Mouse (Mus musculus) heart, adult 8-10 months (tissue): ENCODE measurements around the gene Krt24. TPM values are rescaled to one million over a fixed set of nuclear protein-coding genes. Genes with fewer than 3 reads are reported as not detected.

Source experiments
- DNase-seq: peaks from one replicate; pipeline ENCODE4 v3.0.0; 2022; ENCODE audit warnings: low spot score
- total RNA-seq, 4 experiments: library from RNA; stranded (reverse); gene quantifications; 2 replicates each; pipeline ENCODE4 v1.2.4; 2022

Gene Krt24
- not detected for total RNA-seq

DNA sequence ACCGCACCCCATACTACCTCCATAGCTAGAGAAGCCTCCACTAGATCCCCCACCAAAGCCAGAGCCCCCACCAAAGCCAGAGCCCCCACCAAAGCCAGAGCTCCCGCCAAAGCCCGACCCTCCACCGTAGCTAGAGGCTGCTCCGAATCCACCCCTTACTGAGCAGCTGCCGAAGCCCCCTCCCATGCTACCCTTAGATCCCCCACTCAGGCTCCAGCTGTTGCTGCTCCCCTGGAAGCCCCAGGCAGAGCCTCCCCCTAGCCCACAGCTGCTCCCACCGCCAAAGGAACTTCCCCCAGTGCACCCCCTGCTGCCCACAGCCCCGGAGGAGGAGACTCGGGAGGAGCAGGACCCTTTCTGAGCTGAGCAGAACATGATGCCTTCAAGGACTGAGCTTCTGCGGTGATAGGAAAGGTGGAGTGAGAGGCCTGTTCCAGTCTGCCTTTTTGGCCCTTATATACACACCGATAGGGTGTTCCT lies at the start of gene Krt24:
Krt24 (minus strand) TSS at position 430 of the 480 bp plus-strand sequence.
- no peak for DNase-seq

DNA sequence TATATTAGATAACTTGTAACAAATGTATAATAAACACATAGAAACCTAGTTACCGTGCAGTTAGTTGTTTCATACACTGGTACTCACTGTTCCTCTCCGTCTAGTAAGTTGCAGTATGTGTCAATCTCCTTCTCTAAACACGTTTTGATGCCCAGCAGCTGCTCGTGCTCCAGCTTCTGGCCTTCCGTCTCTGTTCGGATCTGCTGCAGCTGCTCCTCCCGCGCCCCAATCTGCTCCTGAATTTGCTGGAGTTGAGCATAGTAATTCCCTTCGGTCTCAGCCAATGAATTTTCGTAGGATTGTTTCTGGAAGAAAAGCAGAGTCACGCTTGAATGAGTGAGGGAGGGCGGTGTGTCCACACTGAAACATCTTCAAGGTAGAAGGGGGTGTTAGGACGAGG lies 48.4 kb upstream of the Krt24 start:
- no peak for DNase-seq

DNA sequence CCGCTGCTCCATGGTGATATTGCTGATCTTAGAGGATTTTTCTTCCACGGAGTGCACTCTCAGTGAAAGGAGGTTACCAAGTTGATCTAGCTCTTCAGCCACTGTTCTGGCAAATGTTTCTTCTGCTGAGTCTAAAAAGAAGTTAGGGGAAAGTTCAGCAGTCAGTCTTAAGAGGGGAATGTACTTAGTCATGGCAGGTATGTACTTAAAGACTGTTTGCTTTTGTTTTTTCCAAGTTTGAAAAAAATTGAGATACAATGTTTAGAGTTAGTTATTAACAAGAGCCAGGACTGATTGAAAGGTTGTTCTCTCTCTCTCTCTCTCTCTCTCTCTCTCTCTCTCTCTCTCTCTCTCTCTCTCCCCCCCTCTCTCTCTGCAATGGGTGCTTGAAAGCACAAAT lies 44.6 kb upstream of the Krt24 start:
- DNase-seq = no peak

- DNase-seq = no peak
Measured at GRCm38 (mm10) chr11:99322851-99323250, 37.8 kb upstream of the Krt24 start, which contains the start of gene Krt25. TSS of gene Krt25 (minus strand) at chr11:99322951.

DNA sequence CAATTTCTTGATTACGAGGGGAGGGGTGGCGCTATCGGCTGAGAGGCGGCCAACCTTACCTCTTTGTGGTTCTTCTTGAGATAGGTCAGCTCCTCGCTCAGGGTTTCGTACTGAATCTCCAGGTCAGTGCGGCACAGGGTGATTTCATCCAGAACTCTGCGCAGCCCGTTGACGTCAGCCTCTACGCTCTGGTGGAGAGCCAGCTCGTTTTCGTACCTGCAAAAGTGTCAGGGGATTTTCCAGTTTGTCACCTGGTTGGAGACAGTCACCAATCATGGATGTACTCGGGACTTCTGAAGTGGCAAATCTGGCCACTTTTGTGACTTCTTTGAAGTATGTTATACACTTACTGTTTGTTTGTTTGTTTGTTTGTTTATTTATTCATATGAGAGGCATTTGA lies 36.0 kb upstream of the Krt24 start:
- DNase-seq = no peak

DNA sequence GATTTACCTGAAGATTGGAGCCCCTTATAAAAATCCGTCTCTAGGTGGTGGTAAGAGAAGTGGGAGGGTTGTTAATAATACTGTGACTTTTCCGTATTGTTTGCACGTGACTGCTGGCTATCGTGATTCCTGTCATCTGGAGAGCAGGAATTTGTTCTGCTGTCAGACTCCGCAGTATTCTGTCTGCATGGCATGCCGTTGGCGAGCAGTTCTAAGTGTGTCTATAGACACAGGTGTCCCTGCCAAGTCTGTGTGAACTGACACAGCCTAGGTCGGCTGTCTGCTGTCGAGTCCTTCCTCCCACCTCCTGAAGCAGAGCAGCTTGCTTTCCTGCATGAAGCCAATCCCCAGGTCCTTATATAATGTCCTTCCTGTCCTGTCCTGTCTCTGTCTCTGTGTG lies 34.1 kb upstream of the Krt24 start:
- DNase-seq = no peak

- no peak for DNase-seq
Measured at GRCm38 (mm10) chr11:99316543-99316942, 31.5 kb upstream of the Krt24 start.

DNA sequence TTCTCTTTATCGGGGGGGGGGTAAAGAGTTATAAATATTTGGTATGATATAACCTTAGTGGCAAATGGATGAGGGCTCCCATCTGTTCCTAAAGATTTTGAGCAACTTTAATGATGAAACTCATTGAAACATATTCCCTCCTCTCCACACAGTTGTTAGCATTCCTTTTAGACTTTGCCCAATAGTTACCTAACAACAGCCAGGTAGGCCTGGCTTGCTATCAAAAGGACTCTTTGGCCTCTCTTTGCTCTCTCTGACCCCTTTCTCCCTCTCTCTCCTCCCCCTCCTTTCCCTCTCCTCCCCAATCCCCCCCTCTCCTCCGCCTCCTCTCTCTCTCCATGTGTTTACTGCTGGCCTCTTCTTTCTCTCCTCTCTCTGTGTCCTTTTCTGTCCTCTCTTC lies 29.5 kb upstream of the Krt24 start:
- no peak for DNase-seq

- no peak for DNase-seq
Measured at GRCm38 (mm10) chr11:99310882-99311281, 25.8 kb upstream of the Krt24 start.

- peak; percentile 33 for DNase-seq
Measured at GRCm38 (mm10) chr11:99307579-99307978, 22.5 kb upstream of the Krt24 start.

DNA sequence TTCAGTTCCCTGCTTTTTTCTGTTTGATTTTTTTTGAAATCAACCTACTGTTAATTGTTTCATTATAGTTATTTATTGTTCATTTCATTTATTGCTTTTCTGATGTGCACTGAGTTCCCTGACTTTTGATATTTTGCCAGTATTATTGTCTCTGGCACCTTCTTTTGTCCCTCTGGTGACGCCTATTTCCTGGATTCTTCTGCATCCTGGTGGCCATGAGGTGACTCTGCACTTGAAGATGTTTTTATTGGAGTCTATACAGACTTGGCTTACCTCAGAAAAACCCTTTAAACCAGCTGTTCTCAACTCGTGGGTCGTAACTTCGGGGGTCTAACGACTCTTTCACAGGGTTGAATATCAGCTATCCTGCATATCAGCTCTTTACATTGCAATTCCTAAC lies 10.0 kb upstream of the Krt24 start:
- DNase-seq = no peak

DNA sequence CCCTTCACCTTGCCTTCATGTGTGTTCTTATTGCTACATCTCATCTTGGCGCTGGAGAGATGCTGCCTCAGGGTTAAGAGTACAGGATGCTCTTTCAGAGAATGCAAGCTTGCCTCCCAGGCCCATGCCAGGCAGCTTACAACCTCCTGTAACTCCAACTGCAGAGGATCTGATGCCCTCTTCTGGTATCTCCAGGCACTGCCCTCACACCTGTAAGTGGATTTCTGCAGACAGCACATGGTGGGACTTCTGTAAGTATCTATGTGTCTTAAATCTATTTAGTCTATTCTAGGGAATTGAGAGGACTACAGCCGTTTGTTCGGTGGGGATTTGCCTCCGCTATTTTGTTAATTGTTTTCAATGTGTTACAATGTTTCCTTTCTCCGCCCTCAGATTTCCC lies 7.8 kb upstream of the Krt24 start:
- peak; percentile 14 for DNase-seq

DNA sequence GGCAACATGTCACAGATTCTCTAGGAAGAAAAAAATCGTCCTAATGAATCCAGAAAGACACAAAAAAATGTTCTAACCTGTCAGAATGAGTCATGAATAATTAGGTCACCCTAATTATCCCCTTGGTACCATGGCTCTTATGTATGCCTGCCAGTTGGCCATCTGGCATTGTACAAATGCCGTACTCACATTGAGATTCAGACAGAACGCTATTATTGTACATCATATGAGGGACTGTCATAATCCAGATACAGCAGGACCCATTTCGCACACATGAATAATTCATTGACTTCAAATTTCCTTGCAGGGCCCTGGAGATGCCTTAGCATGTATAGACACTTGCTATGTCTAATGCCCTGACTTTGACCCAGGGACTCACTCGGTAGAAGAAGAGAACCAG lies 1.1 kb downstream of the Krt24 start:
- no peak for DNase-seq

GRCm38 (mm10) chr11:99283334-99283733 lies 1.7 kb downstream of the Krt24 start:
- no peak for DNase-seq

DNA sequence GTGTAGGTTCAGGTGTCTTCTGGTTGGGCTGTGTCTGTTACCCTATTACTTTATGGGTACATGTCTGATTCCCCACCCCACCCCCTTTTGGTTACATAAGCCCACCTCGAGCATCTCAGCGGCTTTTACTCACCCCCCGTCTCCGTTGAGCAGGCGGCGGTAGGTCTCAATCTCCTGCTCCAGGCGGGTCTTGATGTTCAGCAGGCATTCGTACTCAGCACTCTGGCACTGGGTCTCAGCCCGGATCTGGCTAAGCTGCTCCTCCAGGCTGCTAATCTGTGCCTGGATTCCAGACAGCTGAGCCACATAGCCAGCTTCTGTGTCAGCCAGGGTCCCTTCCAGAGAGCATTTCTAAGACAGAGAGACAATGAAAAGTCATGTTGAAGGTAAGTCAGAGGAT lies 3.9 kb downstream of the Krt24 start:
- DNase-seq = no peak

GRCm38 (mm10) chr11:99279986-99280385 lies 5.1 kb downstream of the Krt24 start:
- DNase-seq = no peak

DNA sequence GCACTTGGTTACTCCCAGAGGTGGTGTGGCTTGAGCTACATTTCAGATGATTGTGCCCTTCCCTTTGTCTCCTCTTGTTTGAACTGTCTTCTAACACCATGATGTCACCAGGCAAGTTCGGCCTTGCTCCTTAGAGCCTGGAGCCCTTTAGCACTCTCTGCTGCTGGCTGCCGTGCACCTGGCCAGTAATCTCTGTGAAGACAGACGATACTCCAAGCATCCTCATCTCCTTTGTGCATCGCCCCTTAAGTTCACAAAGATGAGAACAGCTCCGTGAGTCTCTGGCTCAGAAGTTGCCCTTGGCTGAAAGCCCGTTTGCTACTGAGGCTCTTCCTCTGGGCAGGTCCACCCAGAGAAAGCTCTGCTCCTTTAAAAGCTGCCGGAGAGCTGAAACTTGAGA lies 8.3 kb downstream of the Krt24 start:
- no peak for DNase-seq

- no peak for DNase-seq
Measured at GRCm38 (mm10) chr11:99275624-99276023, 9.4 kb downstream of the Krt24 start.

DNA sequence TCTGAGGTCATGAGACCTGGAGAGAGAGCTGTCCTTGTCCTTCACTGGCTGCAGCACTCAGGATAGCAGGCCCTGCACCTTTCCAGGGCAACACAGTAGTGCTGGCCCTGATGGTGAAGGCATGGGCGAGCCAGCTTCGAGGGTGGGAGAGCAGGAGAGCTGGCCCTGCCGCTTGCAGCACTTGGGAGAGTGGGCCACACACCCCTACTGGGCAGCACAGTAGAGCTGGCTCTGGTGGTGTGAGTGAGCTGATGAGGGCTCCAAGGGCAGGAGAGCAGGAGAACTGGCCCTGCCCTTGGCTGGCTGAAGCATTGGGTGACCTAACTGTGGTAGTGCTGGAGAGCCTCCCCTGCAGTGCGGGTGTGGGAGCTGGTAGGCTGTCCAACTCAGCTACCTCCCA lies 12.3 kb downstream of the Krt24 start:
- DNase-seq = no peak

- DNase-seq = no peak
Measured at GRCm38 (mm10) chr11:99269192-99269591, 15.9 kb downstream of the Krt24 start.

DNA sequence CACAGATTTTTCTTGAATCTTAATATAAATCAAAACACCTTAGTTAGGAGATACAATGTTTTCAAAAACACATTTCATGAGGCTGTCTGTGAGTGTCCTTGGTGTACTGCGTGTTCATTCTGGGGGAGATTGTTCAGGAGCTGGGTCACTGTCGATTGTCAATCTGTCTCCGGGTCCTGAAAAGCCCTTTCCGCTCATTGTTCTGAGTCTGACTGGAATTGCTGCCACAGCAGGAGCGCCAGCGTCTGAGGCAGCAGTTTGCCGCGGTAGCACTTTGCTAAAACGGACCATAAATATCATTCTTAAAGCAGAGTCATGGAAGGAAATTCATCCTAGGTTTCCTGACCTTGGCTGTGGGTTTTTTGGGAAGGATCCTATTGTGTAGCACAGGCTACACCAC lies 19.3 kb downstream of the Krt24 start:
- peak; percentile 18 for DNase-seq

DNA sequence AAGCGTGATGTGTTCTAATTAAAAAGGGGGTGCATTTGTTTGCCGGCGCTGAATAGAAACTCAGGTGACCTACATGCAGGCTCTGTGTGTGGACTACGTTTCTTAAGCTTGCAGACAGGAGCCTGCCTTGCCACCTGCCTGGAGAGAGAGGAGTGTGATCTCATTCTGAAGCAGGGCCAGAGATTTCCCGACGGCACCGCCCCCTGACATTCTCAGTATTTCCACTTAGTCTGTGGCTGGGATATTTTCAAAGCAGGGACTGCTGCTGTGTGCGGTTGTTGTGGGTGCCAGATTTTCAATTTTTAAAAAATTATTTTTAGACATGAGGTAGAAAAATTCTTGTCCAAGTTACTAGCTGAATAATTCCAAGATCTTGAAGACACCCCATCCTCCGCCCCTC lies 19.8 kb downstream of the Krt24 start:
- peak; percentile 8 for DNase-seq

- DNase-seq = no peak
Measured at GRCm38 (mm10) chr11:99256213-99256612, 28.8 kb downstream of the Krt24 start.

GRCm38 (mm10) chr11:99255316-99255715 lies 29.7 kb downstream of the Krt24 start:
- DNase-seq = no peak

DNA sequence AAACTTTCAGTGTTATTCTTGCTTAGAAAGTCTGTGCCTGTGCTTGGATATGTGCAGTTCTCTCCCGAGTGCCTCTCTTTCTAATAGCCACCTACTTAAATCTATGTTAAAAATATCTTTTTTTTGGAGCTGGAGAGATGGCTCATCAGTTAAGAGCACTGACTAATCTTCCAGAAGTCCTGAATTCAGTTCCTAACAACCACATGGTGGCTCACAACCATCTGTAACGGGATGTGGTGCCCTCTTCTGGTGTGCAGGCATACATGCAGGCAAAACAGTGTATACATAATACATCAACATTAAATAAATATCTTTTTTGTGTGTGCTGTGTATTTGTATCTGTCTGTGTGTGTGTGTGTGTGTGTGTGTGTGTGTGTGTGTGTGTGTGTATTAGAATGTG lies 31.2 kb downstream of the Krt24 start:
- no peak for DNase-seq
